Mouse (Mus musculus) myocyte (in vitro differentiated cells): Measurements from ENCODE around the gene Slc37a4.

Source experiments
- MYOD1 ChIP-seq, 3 experiments: IDR thresholded peaks; one replicate each; pipeline ENCODE4 v1.6.1; 2011; ENCODE audit warnings: control low read depth in 2 of 3, low read depth in 2 of 3, mild to moderate bottlenecking in 2 of 3, moderate library complexity in 1 of 3; ENCODE audit not compliant: insufficient read length in 2 of 3, control insufficient read depth in 1 of 3
- POLR2AphosphoS2 ChIP-seq: IDR thresholded peaks from one replicate; pipeline ENCODE4 v1.6.1; 2011; ENCODE audit warnings: low read depth, control low read depth; ENCODE audit not compliant: insufficient read length
- SRF ChIP-seq: IDR thresholded peaks from one replicate; pipeline ENCODE4 v1.6.1; 2011; ENCODE audit warnings: low read depth; ENCODE audit not compliant: control insufficient read depth, insufficient read length
- TCF12 ChIP-seq: IDR thresholded peaks from one replicate; pipeline ENCODE4 v1.6.1; 2011; ENCODE audit warnings: mild to moderate bottlenecking, control low read depth; ENCODE audit not compliant: poor library complexity, insufficient read depth, severe bottlenecking

DNA sequence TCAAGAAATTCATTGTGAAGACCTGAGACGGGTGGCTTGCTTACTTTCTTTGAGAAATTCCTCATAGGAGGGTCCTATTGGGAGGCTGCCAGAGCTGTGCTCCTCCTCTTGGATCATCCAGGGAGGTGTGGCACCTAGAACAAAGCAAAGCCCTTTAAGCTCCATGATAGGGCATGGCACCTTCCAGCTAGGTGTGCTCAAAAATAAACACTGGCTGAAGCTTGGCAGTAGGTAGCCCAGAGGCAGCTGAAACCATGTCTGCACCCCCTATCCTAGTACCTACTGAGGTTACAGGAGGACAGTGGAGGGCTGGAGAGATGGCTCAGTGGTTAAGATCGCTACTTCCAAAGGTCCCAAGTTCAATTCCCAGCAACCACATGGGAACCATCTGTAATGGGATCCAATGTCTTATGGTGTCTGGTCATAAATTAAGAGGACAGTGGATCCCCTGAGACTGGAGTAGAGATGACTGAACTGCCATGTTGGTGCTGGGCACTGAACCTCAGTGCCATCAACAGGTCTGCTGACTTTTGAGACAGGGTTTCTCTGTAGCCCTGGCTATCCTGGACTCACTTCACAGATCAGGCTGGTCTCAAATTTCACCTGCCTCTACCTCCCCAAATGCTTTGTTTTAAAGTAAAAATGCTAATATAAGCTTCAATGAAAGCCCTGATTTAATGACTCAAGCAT, 14.1 kb downstream of the Slc37a4 start:
- TF ChIP-seq MYOD1 (IDR thresholded peaks at IDR 0.05; ENCODE audit: control insufficient read depth in 1 of 3, insufficient read length in 2 of 3, low read depth in 2 of 3) (no peak), TCF12 (no peak), SRF (no peak), POLR2AphosphoS2 (peak; percentile 55)
